Mouse (Mus musculus) forebrain, embryonic 11.5 days (tissue): ENCODE results near the gene Kctd17. TPM values are rescaled to one million over a fixed set of nuclear protein-coding genes. Genes with fewer than 3 reads are reported as not detected.

Experiments used
- ATAC-seq: fragments of 200-750 bp; cut with Nextera tagmentation; replicated peaks from 2 replicates; pipeline ENCODE4 v1.8.0; 2017; ENCODE audit warnings: moderate TSS enrichment; ENCODE audit not compliant: low FRiP score
- DNase-seq: peaks from one replicate; pipeline ENCODE4 v3.0.0-alpha.2; 2017; ENCODE audit warnings: low spot score
- H3K27ac ChIP-seq: fragments of 300-500 bp; sonication (generic); 2 replicates; pipeline ENCODE4 v1.5.1; 2014; ENCODE audit warnings: low read depth, low read length
- H3K27me3 ChIP-seq: fragments of 300-500 bp; sonication (generic); 2 replicates; pipeline ENCODE4 v1.6.1; 2014; ENCODE audit warnings: mild to moderate bottlenecking, low read length, mixed read lengths; ENCODE audit not compliant: control insufficient read depth, insufficient read depth
- H3K36me3 ChIP-seq: fragments of 300-500 bp; sonication (generic); 2 replicates; pipeline ENCODE4 v1.6.1; 2014; ENCODE audit warnings: mild to moderate bottlenecking, low read length, moderate library complexity, mixed read lengths; ENCODE audit not compliant: control insufficient read depth, insufficient read depth
- H3K4me1 ChIP-seq: fragments of 300-500 bp; sonication (generic); replicated peaks from 2 replicates; pipeline ENCODE4 v1.6.1; 2014; ENCODE audit warnings: low read length, mixed read lengths; ENCODE audit not compliant: control insufficient read depth, insufficient read depth
- H3K4me2 ChIP-seq: fragments of 300-500 bp; sonication (generic); 2 replicates; pipeline ENCODE4 v1.6.1; 2014; ENCODE audit warnings: low read depth, mild to moderate bottlenecking, low read length, moderate library complexity, mixed read lengths; ENCODE audit not compliant: severe bottlenecking
- H3K4me3 ChIP-seq: fragments of 300-500 bp; sonication (generic); 2 replicates; pipeline ENCODE4 v1.5.1; 2014; ENCODE audit warnings: low read depth, low read length
- H3K9ac ChIP-seq: fragments of 300-500 bp; sonication (generic); 2 replicates; pipeline ENCODE4 v1.6.1; 2014; ENCODE audit warnings: low read length
- H3K9me3 ChIP-seq: fragments of 300-500 bp; sonication (generic); 2 replicates; pipeline ENCODE4 v1.6.1; 2016; ENCODE audit warnings: low read length, mixed read lengths; ENCODE audit not compliant: control insufficient read depth
- WGBS: fragments of 180-500 bp; shearing (Covaris S2); extraction: QIAGEN DNeasy Blood & Tissue Kit; methylation state at CpG from one replicate; pipeline ENCODE4 v1.1.7; 2014; 5-methylcytosine and 5-hydroxymethylcytosine counted together
- polyA plus RNA-seq: library from polyadenylated mRNA; unstranded; fragments of >200 nt; fragmentation: Nextera tagmentation; extraction: Ambion mirVana; gene quantifications from 2 replicates; pipeline ENCODE4 v1.2.1, GENCODE M21; 2014

The Kctd17 gene
- polyA plus RNA-seq, 1 experiment from 2014 or later: 67.9 TPM

GRCm38 (mm10) chr15:78406293-78406934, 21.9 kb upstream of the Kctd17 start, which contains the start of gene Mpst:
Gene Mpst, plus strand, starts transcription at chr15:78406416.
- Histone ChIP-seq H3K27me3 (peaks cover 15% of the 10 kb centered on the region), H3K4me1 (peaks cover 13% of the 10 kb centered on the region), H3K36me3 (no peaks in the 10 kb centered on the region), H3K9me3 (no peaks in the 10 kb centered on the region), H3K9ac (peak within 1 kb of the TSS; percentile 80), H3K27ac (peak within 1 kb of the TSS; percentile 93), H3K4me3 (peak within 1 kb of the TSS; percentile 60), H3K4me2 (peak within 1 kb of the TSS; percentile 89)
- ATAC-seq (peak; percentile 88), DNase-seq (peak; percentile 91)
- WGBS: under 1% methylated on average over 40 of the region's 40 CpGs

- no peak overlapping the region for H3K27ac ChIP-seq
- H3K27me3 ChIP-seq: peaks cover 15% of the 10 kb centered on the region
- H3K9me3 ChIP-seq: no peaks in the 10 kb centered on the region
- H3K4me1 ChIP-seq: peaks cover 13% of the 10 kb centered on the region
- 11% methylated on average over 12 of the region's 12 CpGs for WGBS
- peak overlapping the region; percentile 19; the same call in 1 of the 2 replicates for H3K4me3 ChIP-seq
- H3K9ac ChIP-seq: no peak overlapping the region
- no peak for ATAC-seq
- DNase-seq: no peak
- H3K36me3 ChIP-seq: no peaks in the 10 kb centered on the region
- H3K4me2 ChIP-seq: peak overlapping the region; percentile 43
These were observed 18.8 kb upstream of the Kctd17 start for GRCm38 (mm10) chr15:78409570-78410052.

GRCm38 (mm10) chr15:78413083-78413718, 15.2 kb upstream of the Kctd17 start:
- ATAC-seq: no peak
- no peaks in the 10 kb centered on the region for H3K9me3 ChIP-seq
- H3K4me3 ChIP-seq: no peak overlapping the region
- no peak overlapping the region for H3K4me2 ChIP-seq
- DNase-seq: no peak
- peak overlapping the region; percentile 25; the same call in 1 of the 2 replicates for H3K27ac ChIP-seq
- H3K36me3 ChIP-seq: no peaks in the 10 kb centered on the region
- H3K27me3 ChIP-seq: peaks cover 15% of the 10 kb centered on the region
- peaks cover 5% of the 10 kb centered on the region; the same call in 1 of the 2 replicates for H3K4me1 ChIP-seq
- H3K9ac ChIP-seq: no peak overlapping the region
- WGBS: 91% methylated on average over 14 of the region's 14 CpGs

- H3K4me3 ChIP-seq: no peak overlapping the region
- peaks cover 15% of the 10 kb centered on the region for H3K27me3 ChIP-seq
- no peaks in the 10 kb centered on the region for H3K9me3 ChIP-seq
- H3K36me3 ChIP-seq: no peaks in the 10 kb centered on the region
- DNase-seq (no peak), ATAC-seq (no peak)
- peaks cover 5% of the 10 kb centered on the region; the same call in 1 of the 2 replicates for H3K4me1 ChIP-seq
- H3K4me2 ChIP-seq: no peak overlapping the region
- no peak overlapping the region for H3K9ac ChIP-seq
- WGBS: 53% methylated on average over 1 of the region's 1 CpGs
- H3K27ac ChIP-seq: no peak overlapping the region; the same call in 1 of the 2 replicates
These were observed 14.6 kb upstream of the Kctd17 start for GRCm38 (mm10) chr15:78413719-78414117.

GRCm38 (mm10) chr15:78414157-78414556, 14.2 kb upstream of the Kctd17 start:
- WGBS: 91% methylated on average over 8 of the region's 8 CpGs
- Histone ChIP-seq H3K36me3 (no peaks in the 10 kb centered on the region), H3K27ac (no peak overlapping the region), H3K27me3 (peaks cover 14% of the 10 kb centered on the region), H3K4me2 (no peak overlapping the region), H3K4me1 (peaks cover 5% of the 10 kb centered on the region; the same call in 1 of the 2 replicates), H3K9me3 (no peaks in the 10 kb centered on the region), H3K4me3 (no peak overlapping the region), H3K9ac (no peak overlapping the region)
- ATAC-seq (no peak), DNase-seq (no peak)

GRCm38 (mm10) chr15:78416937-78417336, 11.4 kb upstream of the Kctd17 start:
- H3K4me3 ChIP-seq: no peak overlapping the region
- no peaks in the 10 kb centered on the region for H3K27me3 ChIP-seq
- H3K4me1 ChIP-seq: no peaks in the 10 kb centered on the region
- no peak overlapping the region for H3K27ac ChIP-seq
- H3K9ac ChIP-seq: 0 out of 2 replicates have a peak overlapping the region, but pooled peaks have one; percentile 8
- H3K4me2 ChIP-seq: no peak overlapping the region
- DNase-seq (no peak), ATAC-seq (no peak)
- 22% methylated on average over 4 of the region's 4 CpGs for WGBS
- H3K36me3 ChIP-seq: no peaks in the 10 kb centered on the region
- no peaks in the 10 kb centered on the region for H3K9me3 ChIP-seq

- Histone ChIP-seq H3K4me3 (no peak overlapping the region), H3K4me2 (no peak overlapping the region), H3K27ac (no peak overlapping the region), H3K4me1 (peaks cover 2% of the 10 kb centered on the region; the same call in 1 of the 2 replicates), H3K36me3 (no peaks in the 10 kb centered on the region), H3K9ac (no peak overlapping the region), H3K27me3 (no peaks in the 10 kb centered on the region), H3K9me3 (no peaks in the 10 kb centered on the region)
- no peak for DNase-seq
- WGBS: 84% methylated on average over 13 of the region's 13 CpGs
- ATAC-seq: no peak
These were observed 8.0 kb upstream of the Kctd17 start for GRCm38 (mm10) chr15:78420395-78420794.

- ATAC-seq: peak; percentile 56; the same call in 1 of the 2 replicates
- Histone ChIP-seq H3K4me3 (no peak overlapping the region), H3K27ac (no peak overlapping the region), H3K4me2 (no peak overlapping the region), H3K9ac (no peak overlapping the region), H3K4me1 (peaks cover 2% of the 10 kb centered on the region; the same call in 1 of the 2 replicates), H3K27me3 (no peaks in the 10 kb centered on the region), H3K36me3 (no peaks in the 10 kb centered on the region), H3K9me3 (no peaks in the 10 kb centered on the region)
- peak; percentile 93 for DNase-seq
- 15% methylated on average over 16 of the region's 16 CpGs for WGBS
These were observed 6.1 kb upstream of the Kctd17 start for GRCm38 (mm10) chr15:78422046-78422956.
